Mouse (Mus musculus): ENCODE measurements at regions not wholly inside any gene's neighbourhood (a gene's known extent, or its start where the extent isn't known, plus 50 kb on each side); places are given as distances from the start of the nearest gene placed in this dataset.

DNA sequence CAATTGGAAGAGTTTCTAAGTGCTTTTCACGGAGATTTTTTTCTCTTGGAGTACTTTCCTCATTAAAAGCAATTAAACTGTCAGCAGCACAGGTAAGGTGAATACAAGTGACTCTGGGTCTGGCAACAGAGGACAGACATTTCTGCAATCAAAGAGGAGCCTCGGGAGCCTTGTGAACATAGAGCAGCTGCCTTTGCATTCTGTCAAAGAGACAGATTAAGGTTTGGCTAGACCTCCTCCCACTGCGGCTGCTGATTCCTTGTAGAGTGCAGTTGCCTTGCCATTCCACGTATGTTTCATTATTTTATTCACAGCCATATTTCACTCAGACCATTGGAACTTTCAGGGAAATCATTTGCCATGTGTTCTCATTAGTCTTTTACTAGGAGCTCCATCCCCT, 563.0 kb upstream of the Gnpda2 start:
- peak; percentile 2 for DNase-seq (ENCODE audit: low read depth, low spot score)
